Mouse (Mus musculus): ENCODE results near the gene Arid1a.

- TF ChIP-seq GATA1 (IDR thresholded peaks at IDR 0.05; ENCODE audit: borderline replicate concordance, low read length) = no peak
- no peak for TF ChIP-seq FLI1 (IDR thresholded peaks at IDR 0.05; ENCODE audit: low read length)
Observed at GRCm38 (mm10) chr4:133665118-133665517, 91.5 kb downstream of the Arid1a start.

Data from megakaryocyte, embryonic 14.5 days (primary cell).